Mouse (Mus musculus) urinary bladder, adult 2 months (tissue): ENCODE results near the gene Fbxw5. TPM values are rescaled to one million over a fixed set of nuclear protein-coding genes. Genes with fewer than 3 reads are reported as not detected.

Experiments
- DNase-seq: peaks from one replicate; pipeline ENCODE4 v3.0.0; 2022; ENCODE audit warnings: low spot score
- polyA plus RNA-seq: library from polyadenylated mRNA; depleted of rRNA; stranded (reverse); fragments of >200 nt; gene quantifications from 2 replicates; pipeline ENCODE4 v1.2.3, GENCODE M21; 2012; rRNA removed

The Fbxw5 gene
- polyA plus RNA-seq: 15.1 and 36.1 TPM in 2 replicates

DNA sequence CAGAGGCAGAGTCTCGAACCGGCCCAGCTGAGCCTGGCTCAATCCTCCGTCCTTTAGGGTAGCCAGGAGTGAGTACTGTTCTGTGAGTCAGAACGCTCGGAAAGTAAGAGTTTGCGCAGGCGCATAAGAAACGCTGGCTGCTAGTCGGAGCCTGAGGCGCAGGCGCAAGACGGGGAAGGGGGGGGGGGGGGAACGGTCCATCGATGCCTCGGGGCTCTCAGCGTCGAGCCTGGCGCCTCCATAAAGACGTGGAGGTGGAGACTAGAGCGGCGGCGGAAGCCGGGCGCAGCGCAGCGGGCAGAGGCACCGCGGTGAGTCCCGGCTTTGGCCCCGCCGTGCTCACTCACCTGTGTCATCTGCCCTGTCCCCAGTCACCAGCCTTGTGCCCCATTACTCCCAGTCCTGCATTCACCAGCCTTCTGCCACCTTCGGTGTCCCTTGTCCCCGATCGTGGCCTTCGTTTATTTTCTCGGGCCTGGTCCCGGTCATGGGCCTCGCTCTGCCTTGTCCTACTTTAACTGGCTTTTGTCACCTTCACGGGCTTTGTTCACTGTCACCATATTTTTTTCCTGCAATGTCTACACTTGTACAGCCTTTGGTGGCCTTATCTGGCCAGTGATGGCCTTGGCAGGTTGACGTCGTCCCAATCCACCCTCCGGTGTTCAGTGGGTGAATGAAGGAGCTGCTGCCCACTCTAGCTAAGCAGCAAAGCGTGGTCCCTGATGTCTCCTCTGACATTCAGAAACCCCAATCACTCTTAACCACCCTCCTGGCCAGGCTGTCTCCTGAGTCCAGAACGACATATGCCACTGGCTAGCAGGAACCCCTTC is at the start of gene Fbxw5:
Gene Fbxw5, plus strand, starts transcription at position 175 of the 830 bp plus-strand sequence.
- DNase-seq: peak; percentile 74

DNA sequence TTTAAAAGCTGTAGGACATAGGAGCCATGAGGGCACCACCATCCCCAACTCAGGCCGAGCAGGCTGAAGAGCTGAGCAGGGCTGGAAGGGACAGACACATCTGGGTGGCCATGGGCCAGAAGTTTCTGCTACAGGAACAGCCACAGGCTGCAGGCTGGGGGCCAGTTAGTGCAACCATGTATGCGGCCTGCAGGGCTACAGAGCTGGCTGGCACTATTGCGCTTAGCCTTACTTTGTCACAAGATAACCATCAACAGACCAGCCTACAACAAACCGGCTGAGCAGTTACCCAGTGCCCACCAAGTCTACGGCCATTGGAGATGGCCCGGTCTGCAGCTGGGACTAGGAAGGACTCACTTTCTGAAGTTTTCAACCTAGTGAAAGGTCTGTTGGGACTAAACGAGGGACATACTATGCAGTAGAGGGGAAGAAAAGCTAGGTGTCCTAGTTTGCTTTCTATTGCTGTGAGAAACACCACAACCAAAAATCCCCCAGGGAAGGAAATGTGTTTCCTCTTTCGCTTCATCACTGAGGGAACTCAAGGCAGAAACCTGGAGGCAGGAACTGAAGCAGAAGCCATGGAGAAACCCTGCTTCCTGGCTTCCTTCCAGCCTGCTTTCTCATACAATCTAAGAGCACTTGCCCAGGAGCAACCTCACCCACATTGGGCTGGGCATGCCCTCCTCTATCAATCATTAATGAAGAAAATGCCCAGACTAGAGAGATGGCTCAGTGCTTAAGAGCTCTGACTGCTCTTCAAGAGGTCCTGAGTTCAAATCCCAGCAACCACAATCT is 49.5 kb upstream of the Fbxw5 start:
- no peak for DNase-seq

DNA sequence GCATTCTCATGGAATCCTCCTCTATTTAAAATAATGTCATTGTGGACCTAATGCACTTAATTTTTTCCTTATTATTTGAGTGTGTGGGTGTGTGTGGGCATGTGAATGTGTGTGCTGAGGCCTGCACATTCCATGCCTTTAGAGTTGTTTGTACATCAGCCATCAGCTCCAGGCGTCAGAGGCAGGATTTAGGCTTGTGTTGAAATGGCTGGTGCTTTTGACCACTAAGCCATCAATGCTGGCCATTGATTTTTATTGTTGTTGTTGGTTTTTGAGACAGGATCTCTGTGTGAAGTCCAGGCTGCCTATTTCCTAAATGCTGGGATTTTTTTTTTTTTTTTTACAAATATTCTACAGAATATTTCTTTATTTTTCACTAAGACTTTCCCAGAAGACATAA is 47.6 kb upstream of the Fbxw5 start:
- no peak for DNase-seq

DNA sequence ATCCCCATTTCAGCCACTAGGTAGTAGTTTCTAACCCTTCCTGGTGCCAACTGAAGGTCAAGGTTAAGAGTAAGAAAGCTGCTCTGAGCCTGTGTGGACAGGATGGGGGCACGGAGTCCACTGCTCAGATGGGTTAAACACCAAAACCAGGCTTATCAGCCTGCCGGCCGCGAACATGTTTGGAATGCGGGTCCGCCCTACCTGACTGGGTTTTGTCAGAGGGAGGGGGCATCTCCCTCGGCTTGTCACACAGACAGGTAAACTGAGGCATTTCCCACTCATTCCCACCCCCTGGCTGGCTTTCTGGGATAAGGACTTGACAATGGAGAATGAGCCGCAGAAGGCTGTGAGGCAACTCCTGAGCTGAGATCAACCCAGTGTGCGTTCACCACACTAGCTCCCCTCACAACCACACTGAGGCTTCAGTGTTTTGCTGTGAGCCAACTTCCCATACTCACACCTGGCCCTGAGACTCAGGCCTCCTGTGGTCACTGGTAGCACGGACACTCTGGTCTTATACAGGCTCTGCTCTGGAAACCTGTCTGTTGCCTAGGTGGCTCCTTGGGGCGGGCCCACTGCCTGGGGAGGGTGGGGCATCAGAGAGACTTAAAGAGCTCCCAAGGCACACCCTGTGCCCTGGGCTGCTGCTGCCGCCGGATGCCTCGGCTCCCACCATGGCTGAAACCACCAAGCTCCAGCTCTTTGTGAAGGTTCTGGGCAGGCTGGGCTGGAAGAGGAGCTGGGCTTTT is 44.2 kb upstream of the Fbxw5 start, which contains the start of gene Clic3:
Gene Clic3, plus strand, starts transcription at position 634 of the 749 bp plus-strand sequence.
- DNase-seq: no peak

DNA sequence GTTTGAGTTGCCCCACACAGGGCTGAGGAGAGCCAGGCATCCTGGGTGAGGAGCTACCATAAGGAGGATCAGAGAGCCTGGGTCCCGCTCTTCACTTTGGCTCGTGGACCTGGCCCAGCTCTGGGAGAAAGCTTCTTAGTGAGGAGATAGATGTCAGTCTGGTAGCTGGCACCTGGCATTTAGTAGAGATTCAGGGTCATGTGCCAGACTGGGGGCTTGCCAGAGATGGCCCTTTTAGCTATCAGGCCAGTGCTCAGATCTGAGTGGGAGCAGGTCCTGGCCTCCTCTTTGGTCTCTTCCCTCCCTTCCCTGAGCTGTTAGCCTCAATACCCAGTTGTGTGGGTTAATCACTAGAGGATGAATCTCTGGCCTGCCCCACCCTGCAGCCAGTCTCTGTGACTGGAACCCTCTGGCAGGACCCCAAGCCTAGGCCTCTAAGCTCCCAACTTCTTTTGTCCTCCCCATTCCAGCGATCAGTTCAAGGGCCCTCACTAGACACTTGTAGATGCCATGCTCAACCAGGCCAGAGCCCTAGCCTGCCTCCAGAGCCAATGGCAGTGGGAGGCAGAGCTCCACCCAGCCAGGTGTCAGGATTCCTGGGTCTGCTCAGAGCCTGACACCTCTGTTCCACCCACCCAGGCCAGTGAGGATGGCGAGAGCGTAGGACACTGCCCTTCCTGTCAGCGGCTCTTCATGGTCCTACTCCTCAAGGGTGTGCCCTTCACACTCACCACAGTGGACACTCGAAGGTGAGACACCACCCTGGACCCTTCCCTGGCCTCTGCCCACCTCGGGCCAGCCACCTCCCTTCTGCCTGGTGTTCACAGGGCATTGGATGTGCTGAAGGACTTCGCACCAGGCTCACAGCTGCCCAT is 43.3 kb upstream of the Fbxw5 start:
- DNase-seq: no peak

DNA sequence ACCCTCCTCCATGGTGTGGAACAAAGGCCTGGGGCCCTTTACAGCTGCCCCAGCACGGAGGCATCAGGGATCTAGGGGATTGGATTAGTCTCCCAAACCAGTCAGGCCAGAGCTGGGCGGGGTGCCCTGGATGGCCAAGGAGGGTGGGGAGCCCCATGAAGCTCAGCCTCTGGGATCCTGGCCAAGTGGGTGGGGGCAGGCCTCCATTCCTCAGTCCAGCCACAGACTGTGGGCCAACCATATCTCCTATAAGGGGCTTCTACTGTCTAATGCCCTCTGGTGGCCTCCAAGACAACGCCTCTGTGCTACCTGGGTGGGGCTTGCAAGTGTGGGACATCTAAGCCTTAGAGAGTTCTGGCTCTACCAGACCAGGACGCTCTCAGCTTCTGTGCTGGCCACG is 41.6 kb upstream of the Fbxw5 start:
- DNase-seq: no peak

DNA sequence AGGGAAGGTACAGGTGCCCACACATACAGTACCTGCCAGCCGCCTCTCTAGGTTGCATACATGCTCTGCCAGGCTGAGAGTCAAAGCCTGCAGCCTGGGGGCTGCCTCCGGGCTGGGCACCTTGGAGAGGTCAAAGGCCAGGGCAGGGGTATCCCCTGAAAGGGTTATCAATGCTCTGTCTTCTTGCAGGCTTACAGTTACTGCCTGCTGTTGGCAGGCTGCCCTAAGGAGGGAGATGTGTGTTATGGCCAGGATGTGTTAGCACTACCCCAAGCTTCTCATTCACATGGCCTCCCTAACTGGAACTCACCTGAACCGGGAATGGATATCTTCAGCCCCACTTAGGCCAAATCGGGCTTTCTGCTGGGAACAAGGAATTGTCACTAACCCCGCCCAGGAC is 40.4 kb upstream of the Fbxw5 start:
- no peak for DNase-seq

DNA sequence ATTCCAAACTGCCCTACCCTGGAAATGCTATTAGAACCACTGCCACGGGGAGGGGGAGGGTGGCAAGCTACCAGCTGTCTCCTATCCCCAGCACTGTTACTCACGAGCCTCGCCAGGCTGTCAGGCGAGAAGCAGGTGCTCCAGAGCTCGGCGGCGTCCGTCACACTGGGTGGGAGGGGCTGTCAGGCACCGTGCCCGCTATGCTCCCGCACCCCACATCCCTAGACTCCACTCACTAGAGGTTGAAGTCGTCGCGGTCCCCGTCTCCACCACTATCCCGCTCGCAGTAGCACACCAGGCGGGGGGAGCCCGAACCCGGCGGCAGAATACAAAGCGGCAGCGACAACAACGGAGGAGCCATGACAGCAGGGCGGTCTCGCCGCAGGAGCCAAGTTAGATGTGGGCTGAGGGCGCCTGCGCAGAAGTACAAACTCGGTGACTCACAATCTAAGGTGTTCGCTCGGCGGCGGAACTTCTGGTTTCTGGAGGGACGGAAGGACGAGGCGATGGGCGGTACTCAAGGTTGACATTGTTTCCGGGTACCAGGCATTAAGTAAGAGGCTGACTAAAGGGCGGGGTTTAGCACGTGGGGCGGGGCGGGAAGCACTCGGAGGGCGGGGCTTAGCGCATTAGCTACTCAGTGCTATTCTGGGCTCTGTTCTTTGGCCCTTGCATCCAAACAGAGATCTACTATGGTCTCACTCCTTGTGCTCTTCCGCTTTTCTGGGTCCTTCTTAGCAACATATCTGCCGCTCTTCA is 39.8 kb upstream of the Fbxw5 start, which contains the start of gene Paxx:
Gene Paxx, minus strand, starts transcription at position 544 of the 759 bp plus-strand sequence.
- DNase-seq: peak; percentile 85

DNA sequence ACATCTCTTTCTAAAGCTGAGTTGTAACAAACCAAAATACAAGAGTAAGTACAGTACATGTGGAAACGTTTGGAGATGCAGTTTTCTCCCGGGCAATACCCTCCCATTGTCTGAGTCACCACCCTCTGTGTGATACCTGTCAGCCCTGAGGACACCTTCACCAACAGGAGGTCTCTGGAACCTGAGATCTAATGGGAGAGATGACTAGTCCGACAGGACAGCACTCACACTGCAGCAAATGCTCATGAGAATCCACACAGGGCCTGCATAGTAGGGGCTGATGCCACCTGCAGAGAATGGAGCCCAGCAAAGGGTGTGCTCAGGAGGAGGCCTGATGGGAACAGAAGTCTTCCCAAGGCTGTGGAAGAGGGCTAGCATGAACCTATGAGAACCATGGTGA is 39.1 kb upstream of the Fbxw5 start:
- no peak for DNase-seq

DNA sequence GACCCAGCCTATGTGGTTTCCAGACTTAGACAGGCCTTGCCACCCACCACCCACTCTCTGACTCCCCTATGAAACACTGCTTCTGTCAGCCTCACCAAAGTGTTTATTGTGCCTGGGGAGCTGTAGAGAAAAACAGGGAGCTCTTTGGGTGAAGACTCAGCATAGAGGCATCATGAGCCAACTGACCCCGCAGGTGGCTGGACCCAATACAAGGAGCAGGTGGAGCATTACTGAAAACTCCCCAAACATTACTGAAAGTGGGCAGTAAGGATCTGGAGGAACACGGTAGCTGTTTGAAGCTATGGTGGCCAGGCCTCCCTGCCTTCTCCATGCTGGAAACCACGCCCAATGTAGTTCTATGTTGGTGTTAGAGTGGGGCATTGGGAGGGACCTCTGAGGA is 36.9 kb upstream of the Fbxw5 start:
- DNase-seq: no peak

DNA sequence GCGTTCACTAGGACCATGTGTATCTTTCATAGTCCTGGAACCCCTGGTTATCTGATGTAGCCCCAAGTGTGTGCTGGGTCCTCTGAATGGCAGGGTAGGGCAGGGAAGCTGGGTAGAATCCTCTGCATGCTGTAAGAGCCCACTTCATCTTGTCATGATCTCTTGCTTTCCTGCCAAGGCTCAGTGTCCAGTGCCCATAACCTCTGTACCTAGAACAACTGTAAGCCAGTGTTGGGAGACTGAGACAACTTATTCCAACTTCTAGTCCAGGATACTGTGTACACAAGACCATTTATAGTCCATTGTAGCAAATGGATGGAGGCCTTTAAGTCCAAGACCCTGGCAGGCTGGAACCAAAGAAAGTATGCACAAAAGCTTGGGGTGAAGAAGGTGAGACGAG is 35.3 kb upstream of the Fbxw5 start:
- DNase-seq: no peak

DNA sequence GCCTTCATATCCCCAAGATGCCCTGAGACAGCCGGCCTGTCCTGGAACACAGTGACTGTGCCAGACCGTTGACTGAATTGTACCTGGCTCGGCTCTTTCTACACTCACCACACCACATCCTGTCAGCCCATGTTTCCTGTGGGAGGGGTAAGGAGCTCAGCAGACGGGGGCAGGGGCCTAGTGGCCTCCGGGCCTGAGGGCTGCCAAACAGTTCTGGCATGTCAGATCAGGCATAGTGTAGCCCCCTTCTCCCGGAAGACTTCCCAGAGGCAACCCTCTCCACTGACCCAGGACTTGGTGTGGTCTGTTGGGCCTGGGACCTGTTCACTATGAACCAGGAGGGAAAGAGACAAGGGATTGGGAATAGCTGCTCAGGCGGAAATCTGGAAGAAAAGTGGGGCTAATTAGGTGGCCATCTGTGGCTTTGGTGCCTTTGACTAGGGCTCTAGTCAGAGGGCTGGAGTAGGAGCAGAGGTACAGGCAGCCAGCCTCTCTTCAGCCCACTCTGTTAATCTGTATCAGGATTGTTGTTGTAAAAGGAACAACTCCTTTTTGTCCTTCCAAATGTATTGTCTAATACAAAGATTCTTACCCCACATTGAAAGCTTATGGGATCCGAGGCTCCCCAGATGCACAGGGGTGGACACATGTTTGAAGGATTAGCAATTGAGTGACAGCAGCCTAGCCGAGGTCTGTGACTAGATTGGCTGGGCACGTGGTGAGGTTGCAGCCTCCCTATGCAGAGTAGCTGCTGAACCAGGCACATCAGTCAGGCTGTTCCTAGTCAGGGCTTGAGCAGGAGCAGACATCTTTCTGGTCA is 34.5 kb upstream of the Fbxw5 start:
- no peak for DNase-seq

DNA sequence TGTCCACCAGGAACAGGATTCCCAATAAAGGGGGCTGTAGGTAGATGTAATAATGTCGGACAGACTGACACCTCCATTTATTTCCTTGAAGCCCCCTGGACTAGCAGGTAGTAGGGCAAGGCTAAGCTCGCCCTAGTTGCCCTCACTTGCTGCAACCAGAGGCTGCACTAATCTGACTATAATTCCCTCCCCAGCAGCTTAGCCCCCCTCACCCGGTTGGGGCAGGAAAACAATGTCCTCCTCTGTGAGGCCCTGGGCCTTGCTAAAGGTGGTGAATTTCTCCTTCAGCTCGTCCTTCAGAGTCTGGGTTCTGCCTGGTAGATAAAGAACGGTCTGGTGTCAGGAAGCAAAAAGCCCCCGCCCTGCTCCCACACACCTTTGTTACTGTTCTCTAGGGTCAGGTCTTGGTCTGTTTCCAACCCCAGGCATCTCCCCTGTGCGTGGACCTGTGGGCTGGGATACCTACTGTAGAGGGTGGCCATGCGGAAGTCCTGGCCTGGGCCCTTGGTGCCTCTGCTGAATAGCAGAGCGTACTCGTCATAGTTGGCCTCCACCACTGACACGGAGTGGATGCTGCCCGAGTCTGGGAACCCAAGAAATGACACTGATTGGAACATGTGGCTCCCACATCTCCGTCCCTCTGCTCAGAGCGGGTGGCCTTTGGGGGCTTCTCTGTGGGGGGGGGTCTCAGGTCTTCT is 32.8 kb upstream of the Fbxw5 start:
- no peak for DNase-seq

DNA sequence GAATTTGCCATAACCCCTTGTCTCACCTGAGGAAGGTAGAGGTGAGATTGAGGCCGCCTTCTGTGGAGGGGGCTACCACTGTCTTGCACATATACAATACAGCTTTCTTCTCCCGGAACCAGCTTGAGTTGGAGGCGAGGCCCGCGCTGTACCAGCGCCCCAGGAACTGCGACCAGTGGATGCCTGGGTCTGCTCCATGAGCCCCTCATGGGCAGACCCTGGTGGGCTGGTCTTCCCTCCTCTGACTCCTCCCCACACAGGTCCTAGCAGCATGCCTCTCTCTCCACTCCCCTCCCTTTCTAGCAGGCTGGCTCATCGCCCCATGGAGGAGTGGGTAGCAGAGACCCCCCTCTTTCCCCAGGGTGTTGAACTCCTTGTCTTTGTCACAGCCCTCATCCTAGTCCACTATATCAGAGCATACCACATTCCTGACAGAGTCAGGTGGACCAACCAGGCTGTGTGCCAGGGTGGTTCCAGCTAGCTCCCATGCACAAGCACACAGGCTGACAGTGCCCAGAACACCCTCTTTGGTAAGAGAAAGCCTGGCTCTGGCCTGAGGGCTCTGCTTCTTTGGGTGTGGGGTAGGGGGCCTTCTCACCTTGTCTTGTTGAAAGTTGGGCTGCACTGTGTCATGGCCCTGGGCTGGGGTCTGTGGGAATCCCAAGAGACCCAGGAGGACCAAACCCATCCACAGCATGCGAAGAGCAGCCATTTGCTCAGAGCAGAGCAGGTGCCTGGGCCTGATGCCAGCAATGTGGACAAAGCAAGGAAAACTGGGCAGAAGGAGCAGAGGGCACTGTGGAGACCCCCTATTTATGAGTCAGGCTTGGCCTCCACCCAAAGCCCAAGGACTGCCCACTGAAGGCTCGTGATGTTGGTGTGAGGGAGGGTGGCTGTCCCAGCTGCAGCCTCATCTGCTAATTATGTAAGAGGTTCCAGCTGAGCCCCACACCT is 31.3 kb upstream of the Fbxw5 start:
- no peak for DNase-seq

DNA sequence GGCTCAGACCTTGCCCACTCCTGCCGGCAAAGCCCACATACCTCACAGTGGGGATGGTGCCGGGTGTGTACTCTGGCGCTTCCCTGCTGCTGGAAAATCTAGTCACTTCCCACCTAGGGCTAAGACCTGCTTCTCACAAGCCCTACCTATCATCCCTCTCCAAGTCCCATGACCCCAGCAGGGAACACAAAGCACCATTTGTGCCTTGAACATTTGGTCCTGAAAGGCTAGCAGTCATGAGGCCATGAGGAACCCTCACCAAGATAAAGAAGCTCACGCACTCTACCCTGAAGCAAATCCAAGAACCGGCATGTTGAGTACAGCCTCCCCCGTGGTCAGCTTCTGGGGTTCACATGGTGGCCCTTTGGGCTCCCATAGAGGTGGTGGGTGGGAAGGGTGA is 30.6 kb upstream of the Fbxw5 start, which contains the start of gene Ptgds:
Gene Ptgds, minus strand, starts transcription at position 78 of the 400 bp plus-strand sequence.
- DNase-seq: no peak

DNA sequence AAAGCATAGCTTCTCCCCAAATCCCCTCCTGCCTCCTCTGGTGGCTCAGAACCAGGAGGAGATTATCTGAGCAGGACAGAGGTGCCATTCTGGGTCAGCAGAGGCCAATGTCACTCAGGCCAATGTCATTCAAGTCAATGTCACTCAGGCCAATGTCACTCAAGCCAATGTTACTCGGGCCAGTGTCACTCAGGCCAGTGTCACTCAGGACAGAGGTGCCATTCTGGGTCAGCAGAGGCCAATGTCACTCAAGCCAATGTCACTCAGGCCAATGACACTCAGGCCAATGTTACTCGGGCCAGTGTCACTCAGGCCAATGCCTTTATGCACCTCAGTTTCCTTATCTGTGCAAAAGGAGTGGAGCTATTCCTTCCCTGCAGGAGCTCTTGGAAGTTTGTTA is 28.0 kb upstream of the Fbxw5 start:
- DNase-seq: no peak

DNA sequence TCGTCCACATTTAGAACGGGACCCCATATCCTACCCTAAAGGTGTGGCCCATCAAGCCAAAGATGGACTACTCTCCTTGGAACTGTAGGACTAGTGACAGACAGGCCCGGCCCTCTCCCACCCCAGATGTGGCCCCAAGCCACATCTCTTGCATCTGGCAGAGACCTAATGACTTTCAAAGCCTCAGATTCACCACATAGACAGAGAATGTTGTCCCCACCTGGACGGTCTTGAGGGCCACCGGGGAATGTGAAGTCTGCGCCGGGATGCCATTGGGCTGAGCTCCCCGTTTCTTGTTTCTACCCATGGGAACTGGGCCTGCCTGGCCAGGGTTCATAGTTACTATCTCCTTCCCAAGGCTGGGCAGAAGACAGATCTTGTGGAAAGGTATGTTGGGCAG is 23.0 kb upstream of the Fbxw5 start:
- no peak for DNase-seq
